Mouse (Mus musculus) midbrain, embryonic 10.5 days (tissue): Measurements from ENCODE around the gene 4931428L18Rik. TPM values are rescaled to one million over a fixed set of nuclear protein-coding genes. Genes with fewer than 3 reads are reported as not detected.
"Not testable (repeated sequence)": the region's sequence is repeated elsewhere in the genome, so short reads cannot be mapped to it uniquely, and the experiment has no call there.

Source experiments
- DNase-seq: peaks from one replicate; pipeline ENCODE4 v3.0.0-alpha.2; 2017; ENCODE audit warnings: low spot score
- H3K27ac ChIP-seq: fragments of 300-500 bp; sonication (generic); replicated peaks from 2 replicates; pipeline ENCODE4 v1.5.1; 2016; ENCODE audit warnings: mild to moderate bottlenecking
- H3K27me3 ChIP-seq: fragments of 300-500 bp; sonication (generic); 2 replicates; pipeline ENCODE4 v1.6.1; 2016; ENCODE audit warnings: low read depth, mild to moderate bottlenecking; ENCODE audit not compliant: poor library complexity, severe bottlenecking
- H3K36me3 ChIP-seq: fragments of 300-500 bp; sonication (generic); 2 replicates; pipeline ENCODE4 v1.6.1; 2016; ENCODE audit warnings: mild to moderate bottlenecking, moderate library complexity
- H3K4me1 ChIP-seq: fragments of 300-500 bp; sonication (generic); 2 replicates; pipeline ENCODE4 v1.6.1; 2016
- H3K4me3 ChIP-seq: fragments of 300-500 bp; sonication (generic); 2 replicates; pipeline ENCODE4 v1.5.1; 2016; ENCODE audit warnings: mild to moderate bottlenecking, moderate library complexity
- H3K9me3 ChIP-seq: fragments of 300-500 bp; sonication (generic); replicated peaks from 2 replicates; pipeline ENCODE4 v1.6.1; 2016; ENCODE audit warnings: mild to moderate bottlenecking
- WGBS: fragments of 180-500 bp; shearing (Covaris S2); methylation state at CpG from one replicate; pipeline ENCODE4 v1.1.7; 2016; 5-methylcytosine and 5-hydroxymethylcytosine counted together
- polyA plus RNA-seq: library from polyadenylated mRNA; unstranded; fragments of >200 nt; fragmentation: Nextera tagmentation; extraction: Ambion mirVana; gene quantifications from 2 replicates; pipeline ENCODE4 v1.2.1, GENCODE M21; 2016

The 4931428L18Rik gene
- polyA plus RNA-seq, 1 experiment from 2014 or later, result not detected

- H3K9me3 ChIP-seq, result no peaks in the 10 kb centered on the region
- no peaks in the 10 kb centered on the region for H3K27me3 ChIP-seq
- H3K4me1 ChIP-seq, result no peaks in the 10 kb centered on the region
- H3K36me3 ChIP-seq, result no peaks in the 10 kb centered on the region
- H3K27ac ChIP-seq, result no peak overlapping the region
- H3K4me3 ChIP-seq, result no peak overlapping the region
- DNase-seq, result no peak
These were observed 199.3 kb downstream of the 4931428L18Rik start for GRCm38 (mm10) chr1:31023173-31023572.

- H3K9me3 ChIP-seq, result no peaks in the 10 kb centered on the region
- DNase-seq, result no peak
- H3K27ac ChIP-seq, result no peak overlapping the region
- no peak overlapping the region for H3K4me3 ChIP-seq
- WGBS, result 91% methylated on average over 6 of the region's 6 CpGs
- no peaks in the 10 kb centered on the region for H3K27me3 ChIP-seq
- no peaks in the 10 kb centered on the region for H3K4me1 ChIP-seq
- H3K36me3 ChIP-seq, result no peaks in the 10 kb centered on the region
These were observed 203.2 kb downstream of the 4931428L18Rik start for GRCm38 (mm10) chr1:31019283-31019682.

GRCm38 (mm10) chr1:31017377-31017776 is 205.1 kb downstream of the 4931428L18Rik start:
- Histone ChIP-seq H3K9me3 (no peaks in the 10 kb centered on the region), H3K27me3 (no peaks in the 10 kb centered on the region), H3K27ac (no peak overlapping the region), H3K4me1 (no peaks in the 10 kb centered on the region), H3K36me3 (no peaks in the 10 kb centered on the region), H3K4me3 (no peak overlapping the region)
- 89% methylated on average over 5 of the region's 5 CpGs for WGBS
- no peak for DNase-seq

GRCm38 (mm10) chr1:31016068-31016467 is 206.4 kb downstream of the 4931428L18Rik start:
- no peak overlapping the region for H3K27ac ChIP-seq
- H3K4me3 ChIP-seq, result no peak overlapping the region
- no peaks in the 10 kb centered on the region for H3K9me3 ChIP-seq
- H3K27me3 ChIP-seq, result no peaks in the 10 kb centered on the region
- H3K36me3 ChIP-seq, result no peaks in the 10 kb centered on the region
- DNase-seq, result no peak
- H3K4me1 ChIP-seq, result no peaks in the 10 kb centered on the region
- WGBS, result 90% methylated on average over 6 of the region's 6 CpGs

GRCm38 (mm10) chr1:31015261-31015660 is 207.2 kb downstream of the 4931428L18Rik start:
- DNase-seq, result no peak
- no peak overlapping the region for H3K27ac ChIP-seq
- no peaks in the 10 kb centered on the region for H3K27me3 ChIP-seq
- H3K36me3 ChIP-seq, result no peaks in the 10 kb centered on the region
- WGBS, result 79% methylated on average over 2 of the region's 2 CpGs
- no peaks in the 10 kb centered on the region for H3K4me1 ChIP-seq
- no peaks in the 10 kb centered on the region for H3K9me3 ChIP-seq
- H3K4me3 ChIP-seq, result no peak overlapping the region

- not testable (repeated sequence) for H3K36me3 ChIP-seq, H3K4me3 ChIP-seq, H3K27ac ChIP-seq, DNase-seq, H3K9me3 ChIP-seq, H3K27me3 ChIP-seq, H3K4me1 ChIP-seq
- WGBS, result 85% methylated on average over 5 of the region's 6 CpGs
These were observed 244.6 kb downstream of the 4931428L18Rik start, which contains the start of gene AC153137.1 for GRCm38 (mm10) chr1:30977868-30978267. Gene AC153137.1, minus strand, starts transcription at chr1:30977968.

GRCm38 (mm10) chr1:30977239-30977638 is 245.2 kb downstream of the 4931428L18Rik start:
- 93% methylated on average over 7 of the region's 7 CpGs for WGBS

GRCm38 (mm10) chr1:30951795-30952194 is 270.7 kb downstream of the 4931428L18Rik start:
- WGBS, result 81% methylated on average over 2 of the region's 2 CpGs
- Histone ChIP-seq H3K4me1 (peaks cover 20% of the 10 kb centered on the region), H3K36me3 (no peaks in the 10 kb centered on the region), H3K27ac (no peak overlapping the region), H3K4me3 (no peak overlapping the region), H3K27me3 (no peaks in the 10 kb centered on the region), H3K9me3 (no peaks in the 10 kb centered on the region)
- no peak for DNase-seq

More at GRCm38 (mm10) chr1:30977239-30977638, 245.2 kb downstream of the 4931428L18Rik start:
- H3K27ac ChIP-seq, H3K4me1 ChIP-seq, H3K9me3 ChIP-seq, H3K27me3 ChIP-seq, H3K4me3 ChIP-seq, H3K36me3 ChIP-seq, DNase-seq: not testable (repeated sequence)

GRCm38 (mm10) chr1:30950456-30950835 is 272.0 kb downstream of the 4931428L18Rik start:
- Histone ChIP-seq H3K36me3 (peaks cover 4% of the 10 kb centered on the region), H3K4me1 (peaks cover 22% of the 10 kb centered on the region), H3K27me3 (no peaks in the 10 kb centered on the region), H3K4me3 (peak overlapping the region; percentile 91), H3K27ac (peak overlapping the region; percentile 99), H3K9me3 (no peaks in the 10 kb centered on the region)
- no peak for DNase-seq
- 56% methylated on average over 5 of the region's 5 CpGs for WGBS

GRCm38 (mm10) chr1:30949710-30950455 is 272.6 kb downstream of the 4931428L18Rik start:
- Histone ChIP-seq H3K9me3 (no peaks in the 10 kb centered on the region), H3K36me3 (peaks cover 10% of the 10 kb centered on the region), H3K27ac (peak overlapping the region; percentile 99), H3K4me1 (peaks cover 22% of the 10 kb centered on the region), H3K4me3 (peak overlapping the region; percentile 91), H3K27me3 (no peaks in the 10 kb centered on the region)
- peak; percentile 96 for DNase-seq
- 1% methylated on average over 66 of the region's 66 CpGs for WGBS

- H3K9me3 ChIP-seq, result no peaks in the 10 kb centered on the region
- H3K4me3 ChIP-seq, result peak overlapping the region; percentile 91
- peak overlapping the region; percentile 99 for H3K27ac ChIP-seq
- no peaks in the 10 kb centered on the region for H3K27me3 ChIP-seq
- peak; percentile 79 for DNase-seq
- peaks cover 22% of the 10 kb centered on the region for H3K4me1 ChIP-seq
- H3K36me3 ChIP-seq, result peaks cover 17% of the 10 kb centered on the region
- whole genome bisulfite sequencing, result under 1% methylated on average over 83 of the region's 85 CpGs
These were observed 273.4 kb downstream of the 4931428L18Rik start for GRCm38 (mm10) chr1:30948950-30949639.

GRCm38 (mm10) chr1:30948361-30948949 is 274.0 kb downstream of the 4931428L18Rik start:
- Histone ChIP-seq H3K4me3 (peak overlapping the region; percentile 91), H3K4me1 (peaks cover 22% of the 10 kb centered on the region), H3K27ac (peak overlapping the region; percentile 99), H3K36me3 (peaks cover 24% of the 10 kb centered on the region), H3K27me3 (no peaks in the 10 kb centered on the region), H3K9me3 (no peaks in the 10 kb centered on the region)
- 1% methylated on average over 16 of the region's 16 CpGs for WGBS
- DNase-seq, result peak; percentile 48
